Mouse (Mus musculus): ENCODE measurements at regions not wholly inside any gene's neighbourhood (a gene's known extent, or its start where the extent isn't known, plus 50 kb on each side); places are given as distances from the start of the nearest gene placed in this dataset.

DNA sequence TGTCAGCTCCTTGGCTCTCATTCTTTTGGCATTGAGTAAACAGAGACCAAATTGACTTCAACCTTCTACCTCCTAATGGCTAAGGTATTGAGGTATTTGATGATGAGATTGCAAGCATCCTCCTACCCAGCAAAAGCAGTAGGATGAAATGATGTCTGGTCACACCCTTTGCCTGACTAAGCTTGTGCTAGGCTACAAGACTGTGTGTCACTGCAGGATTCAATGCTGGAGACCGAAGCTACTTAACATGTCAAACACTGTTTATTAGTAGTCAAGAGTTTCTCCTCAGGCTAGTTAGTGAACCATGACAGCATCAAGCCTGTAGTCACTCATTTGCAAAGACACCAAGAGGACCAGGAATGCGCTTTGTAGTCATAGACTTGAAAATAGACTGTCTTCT is 320.0 kb downstream of the Prr30 start:
- DNase-seq: no peak

GRCm38 (mm10) chr14:100867790-100868189 is 332.3 kb downstream of the Prr30 start:
- no peak for DNase-seq

GRCm38 (mm10) chr14:100864792-100865191 is 335.3 kb downstream of the Prr30 start:
- DNase-seq: no peak

DNA sequence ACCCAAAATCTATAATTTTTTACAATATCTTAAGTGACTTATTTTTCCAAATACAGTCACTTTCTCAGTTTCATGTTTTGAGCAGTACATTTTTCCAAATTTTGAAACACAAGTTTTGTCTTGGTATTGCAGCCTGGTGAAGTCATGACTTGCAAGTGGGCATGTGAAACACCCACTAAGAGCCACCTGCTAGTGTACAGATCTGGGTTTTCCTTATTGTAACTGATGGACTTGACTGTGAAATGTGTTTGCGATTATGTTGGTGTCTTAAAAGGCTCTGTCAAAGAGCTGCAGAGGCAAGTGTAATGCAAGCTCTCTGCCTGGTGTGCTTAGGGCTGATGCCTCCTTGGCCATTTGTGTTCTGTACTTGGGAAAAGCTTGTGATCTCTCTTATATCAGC is 336.0 kb downstream of the Prr30 start:
- no peak for DNase-seq

DNA sequence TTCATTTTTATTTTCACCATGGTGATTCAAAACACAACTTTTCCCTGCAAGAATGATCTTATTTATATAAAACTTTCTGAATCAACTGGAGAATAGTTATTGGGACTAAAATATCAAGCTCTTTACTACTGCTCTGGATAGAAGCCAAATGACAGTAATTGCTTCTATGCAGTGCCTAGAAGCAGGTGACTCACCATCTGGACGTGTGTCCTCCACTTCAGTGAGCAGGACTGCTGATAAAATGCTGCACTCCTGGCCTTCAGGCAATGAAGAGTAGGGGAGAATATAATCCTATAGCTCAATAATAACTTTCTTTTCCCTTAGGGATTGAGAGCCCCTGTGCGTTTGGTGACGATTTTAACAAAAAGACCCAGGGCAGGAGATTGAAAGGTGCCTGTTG is 357.3 kb downstream of the Prr30 start:
- no peak for DNase-seq

All from right cerebral cortex, postnatal 14 days (tissue).